Mouse (Mus musculus) layer of hippocampus, adult 8-10 months (tissue): ENCODE results near the gene Acaca. TPM values are rescaled to one million over a fixed set of nuclear protein-coding genes. Genes with fewer than 3 reads are reported as not detected.
"Not testable (repeated sequence)": the region's sequence is repeated elsewhere in the genome, so short reads cannot be mapped to it uniquely, and the experiment has no call there.

Experiments used
- DNase-seq, 2 experiments: peaks; one replicate each; pipeline ENCODE4 v3.0.0; 2022; ENCODE audit warnings: low spot score in 2 of 2
- total RNA-seq, 4 experiments: library from RNA; stranded (reverse); gene quantifications; 2 replicates each; pipeline ENCODE4 v1.2.4; 2022

Acaca gene
- total RNA-seq, 4 experiments from 2014 or later: 80.6 to 87.2 (median 84.2) TPM

GRCm38 (mm10) chr11:84383891-84384290 is 254.4 kb downstream of the Acaca start:
- DNase-seq: no peak

- no peak for DNase-seq
These were observed 259.9 kb downstream of the Acaca start for GRCm38 (mm10) chr11:84389332-84389731.

GRCm38 (mm10) chr11:84391126-84391525 is 261.7 kb downstream of the Acaca start:
- no peak for DNase-seq

GRCm38 (mm10) chr11:84392066-84392465 is 262.6 kb downstream of the Acaca start:
- not testable (repeated sequence) for DNase-seq

GRCm38 (mm10) chr11:84393571-84393970 is 264.1 kb downstream of the Acaca start:
- DNase-seq: no peak

GRCm38 (mm10) chr11:84395010-84395409 is 265.5 kb downstream of the Acaca start:
- DNase-seq: no peak

GRCm38 (mm10) chr11:84406733-84407132 is 277.3 kb downstream of the Acaca start:
- DNase-seq: no peak

GRCm38 (mm10) chr11:84410383-84410782 is 280.9 kb downstream of the Acaca start:
- no peak for DNase-seq

- DNase-seq: no peak
These were observed 281.6 kb downstream of the Acaca start for GRCm38 (mm10) chr11:84410879-84411641.

GRCm38 (mm10) chr11:84411642-84412018 is 282.2 kb downstream of the Acaca start:
- DNase-seq: no peak

GRCm38 (mm10) chr11:84412201-84412934 is 282.9 kb downstream of the Acaca start:
- DNase-seq: no peak

- DNase-seq: no peak
These were observed 283.6 kb downstream of the Acaca start for GRCm38 (mm10) chr11:84413111-84413510.

- DNase-seq: no peak
These were observed 291.3 kb downstream of the Acaca start for GRCm38 (mm10) chr11:84420779-84421178.

- no peak for DNase-seq
These were observed 296.5 kb downstream of the Acaca start for GRCm38 (mm10) chr11:84425736-84426632.

GRCm38 (mm10) chr11:84426633-84426998 is 297.1 kb downstream of the Acaca start:
- DNase-seq: no peak

GRCm38 (mm10) chr11:84429581-84429980 is 300.1 kb downstream of the Acaca start:
- peak in 1 of 2 experiments; percentile 17 for DNase-seq

GRCm38 (mm10) chr11:84430336-84430735 is 300.9 kb downstream of the Acaca start:
- no peak for DNase-seq

- no peak for DNase-seq
These were observed 305.4 kb downstream of the Acaca start for GRCm38 (mm10) chr11:84434879-84435278.

- DNase-seq: no peak
These were observed 310.9 kb downstream of the Acaca start for GRCm38 (mm10) chr11:84440402-84440801.

GRCm38 (mm10) chr11:84442554-84443331 is 313.3 kb downstream of the Acaca start:
- DNase-seq: no peak
